Mouse (Mus musculus): ENCODE measurements around the gene Taf15. TPM values are rescaled to one million over a fixed set of nuclear protein-coding genes. Genes with fewer than 3 reads are reported as not detected.

Taf15 gene
- polyA plus RNA-seq, 1 experiment from 2014 or later, result 13.8 TPM

DNA sequence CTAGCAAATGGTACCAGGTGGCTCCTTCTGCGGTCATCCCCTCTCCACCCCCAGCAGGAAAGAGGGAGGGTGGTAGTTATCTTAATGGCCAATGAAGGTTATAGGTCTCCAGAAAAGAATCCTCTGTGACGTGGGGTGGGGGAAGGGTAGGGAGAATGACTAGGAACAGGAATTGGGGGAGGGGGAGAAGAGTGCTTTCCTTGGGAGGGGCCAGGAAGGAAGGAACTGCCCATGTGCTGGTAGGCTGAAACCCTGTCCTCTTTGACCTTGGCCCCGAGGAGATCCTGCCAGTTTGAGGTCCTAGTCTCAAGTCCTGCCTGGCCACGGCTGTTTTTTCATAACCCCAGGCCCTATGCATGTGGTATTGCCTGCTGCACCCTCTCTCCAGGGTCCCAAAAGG, 23.6 kb upstream of the Taf15 start:
- Histone ChIP-seq H3K4me1 (replicated peaks; ENCODE audit: control insufficient read depth, insufficient read depth, low read length) (peaks cover 2% of the 10 kb centered on the region; the same call in 1 of the 2 replicates), H3K27ac (ENCODE audit: low read depth, low read length) (no peak overlapping the region), H3K9me3 (ENCODE audit: control insufficient read depth, low read length) (no peaks in the 10 kb centered on the region), H3K36me3 (ENCODE audit: control insufficient read depth, insufficient read depth, low read length) (no peaks in the 10 kb centered on the region), H3K4me2 (ENCODE audit: low read depth, low read length, severe bottlenecking) (no peak overlapping the region), H3K27me3 (ENCODE audit: control insufficient read depth, insufficient read depth, low read length) (peaks cover 13% of the 10 kb centered on the region), H3K9ac (ENCODE audit: low read length) (no peak overlapping the region), H3K4me3 (ENCODE audit: low read depth, low read length) (no peak overlapping the region)
- DNase-seq (ENCODE audit: low spot score), result no peak
- no peak for ATAC-seq (replicated peaks; ENCODE audit: low FRiP score)
- 58% methylated on average over 4 of the region's 4 CpGs for WGBS

DNA sequence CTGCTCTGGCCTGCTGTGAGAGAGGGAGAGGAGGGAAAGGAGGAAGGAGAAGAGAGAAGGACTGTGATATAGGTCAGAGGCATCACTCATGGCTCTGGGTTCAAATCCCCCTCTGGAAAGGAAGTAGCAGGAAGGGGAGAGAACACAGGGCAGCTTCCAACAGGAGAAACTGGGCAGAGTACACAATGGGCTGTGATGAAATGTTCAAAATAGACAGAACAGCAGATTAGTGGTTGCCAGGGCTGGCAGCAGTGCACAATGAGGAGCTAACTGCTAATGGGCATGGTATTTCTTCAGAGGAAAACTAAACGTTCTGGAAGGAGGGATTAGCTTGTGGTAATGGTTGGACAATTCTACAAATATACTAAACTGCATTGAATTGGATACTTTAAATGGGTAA, 22.3 kb upstream of the Taf15 start:
- Histone ChIP-seq H3K27ac (ENCODE audit: low read depth, low read length) (no peak overlapping the region), H3K4me1 (replicated peaks; ENCODE audit: control insufficient read depth, insufficient read depth, low read length) (0 out of 2 replicates have a peak, but pooled peaks cover 2% of the 10 kb centered on the region), H3K9me3 (ENCODE audit: control insufficient read depth, low read length) (no peaks in the 10 kb centered on the region), H3K27me3 (ENCODE audit: control insufficient read depth, insufficient read depth, low read length) (peaks cover under 1% of the 10 kb centered on the region; the same call in 1 of the 2 replicates), H3K36me3 (ENCODE audit: control insufficient read depth, insufficient read depth, low read length) (no peaks in the 10 kb centered on the region), H3K4me2 (ENCODE audit: low read depth, low read length, severe bottlenecking) (no peak overlapping the region), H3K4me3 (ENCODE audit: low read depth, low read length) (no peak overlapping the region), H3K9ac (ENCODE audit: low read length) (no peak overlapping the region)
- no peak for DNase-seq (ENCODE audit: low spot score)
- ATAC-seq (replicated peaks; ENCODE audit: low FRiP score), result no peak
- 22% methylated on average over 1 of the region's 1 CpGs for WGBS

DNA sequence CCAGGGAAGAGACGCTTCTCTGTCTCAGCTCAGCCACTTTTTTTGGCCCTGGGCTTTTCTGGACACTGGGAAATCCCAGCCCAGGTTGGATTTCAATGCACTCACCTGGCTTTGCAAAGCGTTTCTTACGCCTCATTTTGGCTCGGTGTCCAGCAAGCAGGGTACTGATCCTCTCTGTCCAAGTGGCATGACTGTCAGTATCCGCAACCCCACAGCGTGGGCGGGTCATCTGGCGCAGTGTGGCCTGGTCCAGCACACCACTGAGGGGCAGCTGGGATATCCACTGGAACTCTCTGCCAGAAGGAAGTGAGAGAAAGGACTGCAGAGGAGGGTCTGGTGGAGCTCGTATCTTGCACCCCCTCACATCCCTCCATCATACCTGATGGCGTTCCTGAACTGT, 21.6 kb upstream of the Taf15 start:
- Histone ChIP-seq H3K36me3 (ENCODE audit: control insufficient read depth, insufficient read depth, low read length) (no peaks in the 10 kb centered on the region), H3K4me3 (ENCODE audit: low read depth, low read length) (no peak overlapping the region), H3K9ac (ENCODE audit: low read length) (no peak overlapping the region), H3K4me2 (ENCODE audit: low read depth, low read length, severe bottlenecking) (no peak overlapping the region), H3K4me1 (replicated peaks; ENCODE audit: control insufficient read depth, insufficient read depth, low read length) (0 out of 2 replicates have a peak, but pooled peaks cover 2% of the 10 kb centered on the region), H3K9me3 (ENCODE audit: control insufficient read depth, low read length) (no peaks in the 10 kb centered on the region), H3K27ac (ENCODE audit: low read depth, low read length) (no peak overlapping the region), H3K27me3 (ENCODE audit: control insufficient read depth, insufficient read depth, low read length) (no peaks in the 10 kb centered on the region)
- no peak for DNase-seq (ENCODE audit: low spot score)
- ATAC-seq (replicated peaks; ENCODE audit: low FRiP score), result no peak
- WGBS, result 83% methylated on average over 10 of the region's 10 CpGs

DNA sequence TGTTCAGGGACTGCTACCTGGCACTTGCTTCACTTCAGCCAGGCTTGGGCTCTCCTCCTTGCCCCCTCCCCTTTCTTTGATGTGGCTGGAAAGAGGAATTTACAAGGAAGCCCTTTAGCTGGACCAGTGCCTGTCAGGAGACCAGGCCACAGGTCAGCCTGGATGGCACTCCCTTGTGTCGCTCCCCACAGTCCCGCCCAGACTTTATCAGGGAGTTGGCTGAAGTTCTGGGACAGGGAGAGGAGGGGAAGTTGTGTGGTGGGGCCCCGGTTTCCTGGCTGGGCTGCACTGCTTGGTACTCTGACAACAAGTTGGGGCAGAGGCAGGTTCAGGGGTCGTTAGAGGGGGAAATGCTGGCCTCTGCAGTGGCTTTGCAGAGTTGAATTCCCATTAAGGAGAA, 18.3 kb upstream of the Taf15 start:
- H3K4me2 ChIP-seq (ENCODE audit: low read depth, low read length, severe bottlenecking), result no peak overlapping the region
- ATAC-seq (replicated peaks; ENCODE audit: low FRiP score) (no peak), DNase-seq (ENCODE audit: low spot score) (no peak)
- H3K27ac ChIP-seq (ENCODE audit: low read depth, low read length), result no peak overlapping the region
- H3K4me1 ChIP-seq (replicated peaks; ENCODE audit: control insufficient read depth, insufficient read depth, low read length), result no peaks in the 10 kb centered on the region
- H3K4me3 ChIP-seq (ENCODE audit: low read depth, low read length), result no peak overlapping the region
- H3K9me3 ChIP-seq (ENCODE audit: control insufficient read depth, low read length), result no peaks in the 10 kb centered on the region
- 39% methylated on average over 4 of the region's 4 CpGs for WGBS
- no peaks in the 10 kb centered on the region for H3K27me3 ChIP-seq (ENCODE audit: control insufficient read depth, insufficient read depth, low read length)
- H3K36me3 ChIP-seq (ENCODE audit: control insufficient read depth, insufficient read depth, low read length), result no peaks in the 10 kb centered on the region
- H3K9ac ChIP-seq (ENCODE audit: low read length), result no peak overlapping the region

- WGBS, result 68% methylated on average over 3 of the region's 3 CpGs
- Histone ChIP-seq H3K4me2 (ENCODE audit: low read depth, low read length, severe bottlenecking) (no peak overlapping the region), H3K9me3 (ENCODE audit: control insufficient read depth, low read length) (no peaks in the 10 kb centered on the region), H3K4me1 (replicated peaks; ENCODE audit: control insufficient read depth, insufficient read depth, low read length) (no peaks in the 10 kb centered on the region), H3K27ac (ENCODE audit: low read depth, low read length) (no peak overlapping the region), H3K36me3 (ENCODE audit: control insufficient read depth, insufficient read depth, low read length) (no peaks in the 10 kb centered on the region), H3K9ac (ENCODE audit: low read length) (no peak overlapping the region), H3K4me3 (ENCODE audit: low read depth, low read length) (no peak overlapping the region), H3K27me3 (ENCODE audit: control insufficient read depth, insufficient read depth, low read length) (no peaks in the 10 kb centered on the region)
- ATAC-seq (replicated peaks; ENCODE audit: low FRiP score), result no peak
- no peak for DNase-seq (ENCODE audit: low spot score)
Measured at GRCm38 (mm10) chr11:83455608-83456007, 17.3 kb upstream of the Taf15 start.

GRCm38 (mm10) chr11:83457257-83457656, 15.6 kb upstream of the Taf15 start:
- Histone ChIP-seq H3K4me2 (ENCODE audit: low read depth, low read length, severe bottlenecking) (no peak overlapping the region), H3K4me3 (ENCODE audit: low read depth, low read length) (no peak overlapping the region), H3K36me3 (ENCODE audit: control insufficient read depth, insufficient read depth, low read length) (no peaks in the 10 kb centered on the region), H3K9ac (ENCODE audit: low read length) (no peak overlapping the region), H3K27ac (ENCODE audit: low read depth, low read length) (no peak overlapping the region), H3K4me1 (replicated peaks; ENCODE audit: control insufficient read depth, insufficient read depth, low read length) (no peaks in the 10 kb centered on the region; the same call in 1 of the 2 replicates), H3K27me3 (ENCODE audit: control insufficient read depth, insufficient read depth, low read length) (peaks cover 4% of the 10 kb centered on the region), H3K9me3 (ENCODE audit: control insufficient read depth, low read length) (no peaks in the 10 kb centered on the region)
- ATAC-seq (replicated peaks; ENCODE audit: low FRiP score) (no peak), DNase-seq (ENCODE audit: low spot score) (peak; percentile 49)
- WGBS, result 40% methylated on average over 7 of the region's 7 CpGs

DNA sequence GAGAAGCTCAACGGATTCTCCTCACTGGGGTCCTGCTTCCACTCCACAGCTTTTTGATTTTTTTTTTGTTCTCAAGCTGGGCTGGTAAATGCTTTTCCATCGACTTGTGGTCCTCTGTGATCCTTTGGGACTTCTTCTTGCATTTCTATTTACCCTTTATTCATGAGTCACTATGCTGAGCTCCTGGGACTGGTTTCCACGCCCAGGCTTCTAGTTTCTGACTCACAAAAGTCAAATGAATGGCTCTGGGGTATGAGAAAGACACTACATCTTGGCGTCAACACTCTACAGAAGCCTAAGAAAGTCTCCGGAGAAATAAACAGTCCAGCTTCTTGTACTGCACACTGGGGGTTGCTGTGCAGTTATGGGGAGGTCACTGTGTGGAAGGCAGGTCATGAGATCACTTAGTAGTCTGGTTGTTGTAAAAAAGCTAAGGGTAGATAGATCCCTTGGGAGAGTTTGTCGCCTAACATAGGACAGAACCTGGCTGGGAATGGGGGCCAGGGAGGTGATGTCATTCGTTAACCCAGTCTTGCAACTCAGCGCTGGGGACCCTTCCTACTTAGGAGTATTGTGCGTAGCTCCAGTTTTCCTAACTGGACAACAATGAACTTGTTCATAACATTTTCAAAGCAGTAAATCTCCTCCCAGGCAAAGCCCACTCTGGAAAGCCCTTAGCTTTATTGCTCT, 14.8 kb upstream of the Taf15 start:
- H3K36me3 ChIP-seq (ENCODE audit: control insufficient read depth, insufficient read depth, low read length), result no peaks in the 10 kb centered on the region
- H3K4me1 ChIP-seq (replicated peaks; ENCODE audit: control insufficient read depth, insufficient read depth, low read length), result peaks cover 2% of the 10 kb centered on the region; the same call in 1 of the 2 replicates
- H3K27ac ChIP-seq (ENCODE audit: low read depth, low read length), result no peak overlapping the region
- peaks cover 10% of the 10 kb centered on the region for H3K27me3 ChIP-seq (ENCODE audit: control insufficient read depth, insufficient read depth, low read length)
- DNase-seq (ENCODE audit: low spot score) (peak; percentile 43), ATAC-seq (replicated peaks; ENCODE audit: low FRiP score) (no peak)
- no peak overlapping the region for H3K4me2 ChIP-seq (ENCODE audit: low read depth, low read length, severe bottlenecking)
- no peak overlapping the region for H3K4me3 ChIP-seq (ENCODE audit: low read depth, low read length)
- 60% methylated on average over 9 of the region's 9 CpGs for WGBS
- no peak overlapping the region for H3K9ac ChIP-seq (ENCODE audit: low read length)
- no peaks in the 10 kb centered on the region for H3K9me3 ChIP-seq (ENCODE audit: control insufficient read depth, low read length)

GRCm38 (mm10) chr11:83461462-83462027, 11.3 kb upstream of the Taf15 start:
- H3K9ac ChIP-seq (ENCODE audit: low read length), result no peak overlapping the region
- no peaks in the 10 kb centered on the region for H3K36me3 ChIP-seq (ENCODE audit: control insufficient read depth, insufficient read depth, low read length)
- H3K4me3 ChIP-seq (ENCODE audit: low read depth, low read length), result no peak overlapping the region
- H3K4me2 ChIP-seq (ENCODE audit: low read depth, low read length, severe bottlenecking), result no peak overlapping the region
- H3K4me1 ChIP-seq (replicated peaks; ENCODE audit: control insufficient read depth, insufficient read depth, low read length), result peaks cover 3% of the 10 kb centered on the region; the same call in 1 of the 2 replicates
- no peak for ATAC-seq (replicated peaks; ENCODE audit: low FRiP score)
- no peak overlapping the region for H3K27ac ChIP-seq (ENCODE audit: low read depth, low read length)
- WGBS, result 66% methylated on average over 10 of the region's 10 CpGs
- H3K9me3 ChIP-seq (ENCODE audit: control insufficient read depth, low read length), result no peaks in the 10 kb centered on the region
- peaks cover 21% of the 10 kb centered on the region for H3K27me3 ChIP-seq (ENCODE audit: control insufficient read depth, insufficient read depth, low read length)
- no peak for DNase-seq (ENCODE audit: low spot score)

All from forebrain, embryonic 11.5 days (tissue).